Mouse (Mus musculus) fat pad, adult 2 months (tissue): ENCODE measurements at regions not wholly inside any gene's neighbourhood (a gene's known extent, or its start where the extent isn't known, plus 50 kb on each side); places are given as distances from the start of the nearest gene placed in this dataset.

ENCODE experiments used
- DNase-seq: peaks from one replicate; pipeline ENCODE4 v3.0.0-alpha.2; 2011; ENCODE audit warnings: low read depth, low spot score; ENCODE audit errors: extremely low read depth

DNA sequence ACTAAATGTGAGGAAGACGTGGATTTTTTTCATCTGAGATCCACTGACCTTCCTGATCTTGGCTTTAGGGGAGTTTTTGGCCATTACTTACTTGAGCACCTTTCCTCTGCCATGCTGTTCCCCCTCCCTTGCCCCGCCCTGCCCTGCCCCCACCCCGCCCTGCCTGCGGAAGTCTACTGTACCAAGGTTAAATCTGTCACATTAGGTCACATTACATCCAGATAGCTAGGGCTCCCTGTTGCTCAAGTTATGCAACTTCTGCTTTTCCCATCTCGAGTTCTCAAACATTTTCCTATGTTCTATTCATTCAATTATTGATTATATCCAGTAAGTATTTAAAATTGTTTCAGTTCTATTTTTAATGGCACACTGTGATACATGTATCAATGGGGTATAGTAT, 144.7 kb upstream of the Cnot2 start:
- DNase-seq, result no peak

- DNase-seq, result no peak
Measured at GRCm38 (mm10) chr10:116721986-116722385, 140.7 kb upstream of the Cnot2 start.

DNA sequence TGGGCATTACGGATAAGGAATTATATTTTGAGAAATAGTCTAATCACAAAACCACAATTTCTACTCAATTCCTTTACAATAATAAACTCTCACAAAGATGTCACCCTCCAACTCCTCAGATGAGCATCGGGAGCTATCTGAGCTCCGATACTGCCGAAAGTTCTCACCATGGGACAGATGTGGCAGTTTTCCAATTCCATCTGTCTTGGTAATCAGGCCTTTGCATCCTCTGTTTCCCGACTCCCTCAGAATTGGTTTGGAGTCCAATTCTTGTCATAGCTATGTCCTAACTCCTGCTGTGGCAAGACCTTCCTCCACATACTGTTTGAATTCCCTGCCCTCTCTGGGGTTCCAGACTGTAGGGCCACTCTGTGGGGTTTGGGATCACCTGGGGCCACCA, 138.3 kb upstream of the Cnot2 start:
- no peak for DNase-seq

- no peak for DNase-seq
Measured at GRCm38 (mm10) chr10:116717961-116718360, 136.7 kb upstream of the Cnot2 start.

DNA sequence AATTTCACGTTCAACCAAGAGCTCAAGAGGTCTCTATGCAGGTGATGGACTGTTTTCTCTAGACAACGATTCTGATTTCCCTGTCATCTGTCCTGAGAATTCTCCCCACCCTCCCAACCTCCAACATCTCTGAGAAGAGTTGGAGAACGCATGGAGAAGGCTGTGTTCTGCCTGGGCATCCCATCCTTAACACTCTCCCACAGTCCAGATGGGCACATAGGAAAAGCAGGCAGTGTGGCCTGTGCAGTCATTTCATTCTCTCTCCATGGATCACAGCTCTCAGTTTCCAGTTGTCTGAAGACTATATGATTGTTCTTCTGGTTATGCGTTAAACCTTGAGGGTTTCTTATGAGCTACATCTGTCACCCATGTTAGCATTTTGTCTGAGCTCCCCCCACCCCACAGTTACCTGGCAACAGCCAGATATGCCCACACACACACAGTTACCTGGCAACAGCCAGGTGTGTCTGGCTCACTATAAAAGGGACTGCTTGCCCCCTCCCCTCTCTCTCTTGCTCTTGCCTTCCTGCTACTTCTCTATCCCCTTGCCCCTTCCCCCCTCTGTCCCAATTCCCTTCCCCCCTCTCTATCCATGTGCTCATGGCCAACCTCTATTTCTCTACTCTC, 135.8 kb upstream of the Cnot2 start:
- DNase-seq, result no peak

DNA sequence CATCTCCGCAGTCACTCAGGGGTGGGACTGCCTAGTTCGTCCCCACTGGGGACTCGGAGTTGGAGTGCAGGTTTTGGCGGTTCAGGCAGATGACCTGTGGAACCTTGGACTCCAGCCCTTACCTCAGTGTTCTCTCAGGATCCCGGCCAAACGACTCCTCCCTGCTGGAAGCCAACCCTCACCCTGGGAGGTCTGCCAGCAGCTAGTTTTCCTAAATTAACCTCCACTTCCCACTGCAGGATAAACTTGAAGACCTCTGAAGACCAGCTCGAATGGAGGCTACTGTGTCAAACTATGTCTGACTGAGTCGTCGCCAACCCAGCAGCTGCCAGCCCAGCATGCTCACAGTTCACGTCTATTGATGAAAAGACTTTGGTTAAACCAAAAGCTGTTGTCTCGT, 132.1 kb upstream of the Cnot2 start:
- no peak for DNase-seq

DNA sequence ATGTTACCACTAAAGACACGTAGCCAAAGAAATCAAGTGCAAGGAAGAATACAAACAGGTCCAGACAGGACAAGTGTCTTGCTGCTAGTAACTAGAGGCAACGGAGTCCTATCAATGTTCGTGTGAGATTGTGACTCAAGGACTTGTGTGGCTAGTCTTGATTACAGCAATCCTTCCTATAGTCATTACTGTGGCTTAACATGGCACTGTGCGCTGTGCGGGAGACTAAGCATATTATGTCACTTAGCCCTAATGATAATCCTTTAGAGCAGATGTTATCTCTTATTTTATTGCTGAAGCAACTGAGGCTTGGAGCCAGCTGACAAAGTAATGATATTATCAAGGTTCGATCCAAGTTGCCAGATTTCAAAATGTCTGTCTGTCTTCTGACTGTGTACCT, 125.7 kb upstream of the Cnot2 start:
- DNase-seq, result peak; percentile 95

DNA sequence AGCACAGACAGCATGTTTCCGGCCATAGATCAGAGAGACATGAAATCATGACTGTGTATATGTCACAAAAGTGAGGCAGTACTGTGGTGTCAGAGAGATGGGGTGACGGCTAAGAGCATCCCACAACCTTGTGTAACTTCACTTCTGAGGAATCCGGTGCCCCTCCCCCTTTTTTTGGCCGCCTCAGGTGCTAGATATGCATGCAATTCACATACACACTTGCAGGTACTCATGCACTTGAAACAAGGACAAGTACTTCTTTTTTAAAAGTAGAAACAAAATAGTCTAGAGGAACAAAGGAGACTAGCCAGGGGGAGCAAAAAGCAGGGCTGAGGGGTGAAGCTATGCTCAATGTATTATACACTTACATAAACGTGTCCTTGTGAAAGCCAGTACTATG, 120.0 kb upstream of the Cnot2 start:
- DNase-seq, result no peak

GRCm38 (mm10) chr10:116699711-116700110, 118.4 kb upstream of the Cnot2 start:
- no peak for DNase-seq

DNA sequence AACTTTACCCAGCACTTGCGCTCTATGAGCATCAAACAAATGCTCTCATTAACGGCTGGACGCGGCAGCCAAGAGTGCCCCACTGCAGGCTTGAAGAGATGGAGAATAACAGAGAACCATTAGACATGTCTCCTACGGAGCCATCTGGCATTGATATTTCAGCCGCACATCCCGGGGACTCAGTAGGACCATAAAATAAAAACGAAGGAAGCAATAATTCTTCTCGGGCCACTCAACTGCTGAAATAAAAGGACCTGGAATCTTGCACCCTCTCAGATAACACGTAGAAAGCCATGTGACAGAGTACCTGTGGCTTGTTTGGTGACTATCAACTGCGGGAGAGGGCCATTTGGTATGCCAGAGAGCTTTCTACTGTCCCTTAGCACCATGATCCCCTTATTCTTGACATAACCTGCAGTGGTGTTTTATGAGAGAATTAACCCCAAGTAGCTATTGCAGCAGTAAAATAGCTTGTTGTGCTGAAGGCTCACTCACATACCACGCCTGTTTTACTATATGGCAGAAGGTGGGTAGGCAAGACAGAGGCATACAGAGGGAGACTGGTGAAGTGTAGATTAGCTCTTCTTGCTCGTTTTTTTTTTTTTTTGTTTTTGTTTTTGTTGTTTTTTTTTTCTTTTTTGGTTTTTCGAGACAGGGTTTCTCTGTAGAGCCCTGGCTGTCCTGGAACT, 116.5 kb upstream of the Cnot2 start:
- no peak for DNase-seq

DNA sequence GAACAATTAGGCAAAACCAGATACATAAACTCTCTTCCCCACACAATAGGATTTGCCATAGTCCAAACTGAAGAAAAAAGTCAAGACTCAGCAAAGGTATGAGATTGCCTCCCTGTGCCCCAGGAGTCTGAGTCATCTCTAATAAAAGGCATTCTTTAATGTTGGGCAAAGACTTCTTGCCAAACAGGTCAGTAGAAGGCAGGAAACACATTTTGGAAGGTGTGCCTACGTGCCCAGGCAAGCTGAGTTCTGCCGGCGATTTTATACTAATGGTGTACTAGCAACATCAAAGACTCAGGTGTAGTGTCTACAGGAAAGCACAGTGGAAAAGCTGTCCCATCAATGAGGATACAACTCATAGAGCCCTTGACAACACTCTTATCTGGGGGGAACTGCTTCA, 112.5 kb upstream of the Cnot2 start:
- peak; percentile 81 for DNase-seq

GRCm38 (mm10) chr10:116686741-116687140, 105.4 kb upstream of the Cnot2 start:
- DNase-seq, result no peak

DNA sequence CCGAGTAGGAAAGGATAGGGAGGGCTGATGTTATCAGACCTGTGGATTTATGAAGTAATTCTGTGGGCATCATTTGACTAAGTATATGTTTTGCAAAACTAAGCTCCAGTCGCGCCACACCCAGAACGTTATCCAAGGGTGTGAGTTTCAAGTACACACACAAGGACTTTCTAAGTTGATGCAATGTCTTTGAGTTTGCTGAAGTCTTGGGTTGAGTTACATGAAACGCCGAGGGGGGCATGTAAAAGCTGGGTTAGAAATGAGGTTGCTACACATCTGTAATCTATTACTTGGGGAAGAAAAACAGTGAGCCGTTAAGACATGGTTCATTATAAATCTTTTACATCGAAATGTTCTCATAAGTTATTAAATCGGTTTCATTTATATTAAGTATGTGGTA, 102.1 kb upstream of the Cnot2 start:
- DNase-seq, result no peak

GRCm38 (mm10) chr10:116678950-116679735, 97.8 kb upstream of the Cnot2 start:
- DNase-seq, result no peak

DNA sequence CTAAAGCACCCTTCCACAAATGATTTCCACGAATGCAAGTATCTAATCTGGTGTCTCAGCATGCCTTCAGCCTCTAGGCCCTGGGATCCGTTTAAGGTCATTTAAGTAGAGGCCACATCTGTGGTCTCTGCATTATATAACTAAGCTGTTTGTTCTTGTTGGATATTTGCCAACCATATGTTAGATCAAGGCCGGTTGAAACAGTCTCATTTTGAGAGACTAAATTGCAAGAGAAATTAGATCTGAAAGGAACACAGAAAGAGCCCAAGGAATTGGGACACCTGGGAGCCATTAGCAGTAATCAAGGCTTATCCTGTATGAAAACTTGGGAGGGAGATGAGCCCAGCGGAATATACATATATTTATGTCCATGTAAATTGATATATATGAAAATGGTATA, 96.6 kb upstream of the Cnot2 start:
- DNase-seq, result no peak

DNA sequence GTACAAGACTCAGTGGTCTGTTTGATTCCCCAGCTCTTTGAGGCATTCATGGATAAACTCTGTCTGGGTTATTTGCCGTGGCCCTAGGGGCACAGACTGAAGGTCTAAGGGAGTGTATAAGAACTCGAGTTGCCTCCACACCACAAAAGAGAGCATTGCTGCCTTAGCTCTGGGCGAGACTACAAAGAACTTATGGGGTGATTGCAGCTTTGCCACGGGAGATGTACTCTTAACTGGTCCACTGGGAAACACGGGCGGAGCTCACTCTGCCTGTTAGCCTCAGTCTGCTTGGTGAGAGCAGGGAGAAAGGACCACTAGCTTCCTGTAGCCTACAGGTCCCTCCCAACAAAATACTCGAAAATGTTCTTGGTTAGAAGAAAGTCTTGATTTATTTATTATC, 93.9 kb upstream of the Cnot2 start:
- no peak for DNase-seq

DNA sequence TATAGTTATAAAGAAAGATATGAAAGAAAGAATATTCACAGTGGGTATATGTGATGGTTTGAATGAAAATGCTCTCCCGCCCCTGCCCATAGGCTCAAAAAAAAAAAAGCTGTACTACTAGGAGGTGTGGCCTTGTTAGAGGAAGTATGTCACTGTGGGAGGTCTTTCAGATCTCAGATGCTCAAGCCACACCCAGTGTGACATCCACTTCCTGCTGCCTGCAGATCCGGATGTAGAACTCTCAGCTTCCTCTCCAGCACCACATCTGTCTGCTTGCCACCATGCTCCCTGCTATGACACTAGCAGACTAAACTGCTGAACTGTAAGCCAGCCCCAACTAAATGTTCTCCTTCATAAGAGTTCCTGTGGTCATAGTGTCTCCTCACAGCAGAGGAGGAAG, 93.0 kb upstream of the Cnot2 start:
- no peak for DNase-seq

DNA sequence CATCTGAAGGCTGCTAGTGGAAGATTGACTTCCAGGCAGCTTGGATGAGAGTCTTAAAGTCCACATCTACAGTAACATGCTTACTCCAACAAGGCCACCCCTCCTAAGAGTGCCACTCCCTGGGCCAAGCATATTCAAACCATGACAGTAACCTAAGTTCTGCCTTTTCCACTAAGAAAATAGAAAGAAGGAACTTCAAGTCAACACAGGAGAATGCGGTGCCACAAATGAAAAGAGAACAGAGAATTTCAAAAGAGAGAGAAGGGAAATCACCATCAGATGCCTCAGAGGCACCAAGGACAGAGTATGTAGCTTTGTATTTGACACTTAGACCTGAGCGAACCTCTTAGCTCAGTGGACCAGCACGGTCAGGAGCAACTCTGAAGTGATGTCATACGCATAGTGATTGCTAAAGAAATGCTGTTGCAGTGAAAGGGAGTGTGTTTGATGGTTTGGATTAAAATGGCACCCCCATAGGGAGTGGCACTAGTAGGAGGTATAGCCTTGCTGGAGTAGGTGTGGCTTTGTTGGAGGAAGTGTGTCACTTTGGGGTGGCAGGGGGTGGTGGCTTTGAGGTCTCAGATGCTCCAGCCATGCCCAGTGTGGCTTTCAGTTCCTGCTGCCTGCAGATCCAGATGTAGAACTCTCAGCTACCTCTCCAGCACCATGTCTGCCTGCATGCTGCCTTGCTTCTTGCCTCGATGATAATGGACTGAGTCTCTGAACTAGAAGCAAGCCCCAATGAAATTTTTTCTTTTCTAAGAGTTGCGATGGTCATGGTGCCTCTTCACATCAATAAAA, 77.1 kb upstream of the Cnot2 start:
- DNase-seq, result no peak

- DNase-seq, result no peak
Measured at GRCm38 (mm10) chr10:116655891-116656290, 74.6 kb upstream of the Cnot2 start.

- no peak for DNase-seq
Measured at GRCm38 (mm10) chr10:116655018-116655807, 73.9 kb upstream of the Cnot2 start.

DNA sequence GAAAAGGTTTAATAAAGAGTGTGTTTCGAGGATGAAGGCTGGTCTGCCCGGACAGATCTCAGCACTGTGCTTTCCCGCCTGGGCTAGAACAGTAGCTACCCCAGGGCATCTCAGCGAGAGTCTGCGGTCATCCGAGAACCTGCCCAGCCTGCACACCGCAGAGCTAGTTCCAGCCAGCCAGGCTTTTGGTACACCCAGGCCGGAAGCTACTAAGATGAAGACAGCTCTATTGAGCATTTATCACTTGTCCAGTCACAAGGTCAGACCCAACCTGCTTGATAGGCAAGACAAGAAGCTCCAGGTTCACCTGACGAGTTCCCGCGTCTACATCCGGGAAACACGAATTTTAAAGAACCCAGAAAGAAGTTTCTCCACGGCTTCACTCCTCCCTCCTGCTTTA, 72.8 kb upstream of the Cnot2 start:
- no peak for DNase-seq
